Mouse (Mus musculus) left cerebral cortex, adult 11 months (tissue): ENCODE results near the gene Kcnk2.
"Not testable (repeated sequence)": the region's sequence is repeated elsewhere in the genome, so short reads cannot be mapped to it uniquely, and the experiment has no call there.

Experiments used
- DNase-seq: peaks from one replicate; pipeline ENCODE4 v3.0.0; 2022; ENCODE audit warnings: low spot score

Kcnk2 gene

GRCm38 (mm10) chr1:189342416-189343104 lies 59.5 kb downstream of the Kcnk2 start:
- DNase-seq = no peak

GRCm38 (mm10) chr1:189341381-189341917 lies 60.6 kb downstream of the Kcnk2 start:
- DNase-seq = no peak

DNA sequence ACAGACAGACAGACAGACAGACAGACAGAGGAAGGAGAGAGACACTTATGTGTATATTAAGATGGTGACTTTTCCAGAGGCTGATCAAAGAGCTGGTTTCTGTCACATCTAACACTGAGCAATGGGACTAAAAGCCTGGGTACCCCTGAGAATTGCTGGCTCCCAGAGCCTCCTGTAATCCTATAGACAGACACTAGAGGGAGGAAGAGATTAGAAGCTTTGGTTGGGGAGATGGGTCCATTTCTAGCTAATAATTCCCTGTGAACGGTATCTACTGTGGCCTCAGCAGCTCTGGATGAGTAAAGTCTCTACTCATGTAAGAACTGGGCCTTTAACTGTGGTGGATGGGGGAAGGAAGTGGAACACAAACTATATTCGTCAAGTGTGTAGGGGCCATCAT lies 86.2 kb downstream of the Kcnk2 start:
- DNase-seq = no peak

GRCm38 (mm10) chr1:189314495-189314894 lies 87.6 kb downstream of the Kcnk2 start:
- DNase-seq = no peak

DNA sequence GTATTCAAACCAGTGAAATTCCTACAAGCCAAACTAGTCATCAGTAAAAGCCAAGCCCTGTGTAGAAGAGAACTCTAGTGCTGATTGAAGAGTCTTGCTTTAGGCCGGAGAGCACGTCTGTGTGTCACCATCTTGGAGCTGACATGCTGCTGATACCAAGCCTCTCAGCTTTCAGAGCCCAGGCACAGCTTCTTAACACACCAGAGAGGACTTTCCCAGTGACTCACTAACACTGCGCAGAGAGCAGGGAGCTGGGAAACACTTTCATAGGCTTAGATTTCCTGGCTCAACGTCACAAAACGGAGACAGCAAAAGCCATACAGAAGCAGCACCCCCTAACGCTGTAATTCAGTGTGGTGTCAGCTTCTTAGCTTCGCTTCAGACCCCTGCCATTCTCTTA lies 88.3 kb downstream of the Kcnk2 start:
- DNase-seq = no peak

DNA sequence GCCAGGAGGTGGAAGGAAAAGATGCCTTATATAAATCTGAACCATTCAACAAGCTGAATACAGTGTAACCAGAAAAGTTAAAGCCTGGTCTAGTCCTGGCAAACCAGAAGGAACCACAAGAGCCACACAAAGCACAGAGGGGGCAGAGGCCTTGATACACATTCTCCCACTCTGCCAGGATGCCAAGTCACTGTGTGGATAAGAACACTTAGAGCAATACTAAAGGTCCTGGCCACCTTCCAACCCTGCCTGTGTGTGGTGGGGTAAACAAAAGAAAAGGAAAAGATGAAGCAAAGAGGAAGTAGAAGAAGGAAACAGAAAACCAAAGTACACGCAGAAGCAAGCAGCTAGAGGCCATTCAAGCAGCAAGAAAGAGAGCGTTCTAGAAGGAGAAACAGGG lies 91.9 kb downstream of the Kcnk2 start:
- DNase-seq = no peak

DNA sequence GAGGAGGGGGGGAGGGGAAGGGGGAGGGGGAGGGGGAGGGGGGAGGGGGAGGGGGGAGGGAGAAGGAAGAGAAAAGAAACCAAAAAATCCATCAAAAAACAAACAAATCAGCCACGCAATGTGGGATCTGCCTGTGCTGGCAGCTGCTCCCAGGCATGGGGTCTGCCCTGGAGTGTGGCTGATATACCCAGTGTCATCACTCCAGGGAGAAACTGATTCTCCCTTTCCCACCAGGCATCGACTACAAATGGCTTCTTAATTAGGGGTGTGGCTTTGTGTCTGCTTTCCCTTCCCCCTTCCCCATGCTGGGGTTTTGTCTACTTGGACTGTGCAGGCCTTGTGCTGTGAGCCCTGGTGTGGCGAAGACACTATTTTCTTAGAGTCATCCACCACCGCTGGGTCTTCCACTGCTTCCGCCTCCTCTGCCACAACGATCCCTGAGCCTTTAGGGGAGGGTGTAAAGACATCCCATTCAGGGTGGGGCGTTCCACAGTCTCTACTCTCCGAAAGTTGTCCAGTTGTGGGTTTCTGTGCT lies 97.0 kb downstream of the Kcnk2 start:
- DNase-seq = no peak

DNA sequence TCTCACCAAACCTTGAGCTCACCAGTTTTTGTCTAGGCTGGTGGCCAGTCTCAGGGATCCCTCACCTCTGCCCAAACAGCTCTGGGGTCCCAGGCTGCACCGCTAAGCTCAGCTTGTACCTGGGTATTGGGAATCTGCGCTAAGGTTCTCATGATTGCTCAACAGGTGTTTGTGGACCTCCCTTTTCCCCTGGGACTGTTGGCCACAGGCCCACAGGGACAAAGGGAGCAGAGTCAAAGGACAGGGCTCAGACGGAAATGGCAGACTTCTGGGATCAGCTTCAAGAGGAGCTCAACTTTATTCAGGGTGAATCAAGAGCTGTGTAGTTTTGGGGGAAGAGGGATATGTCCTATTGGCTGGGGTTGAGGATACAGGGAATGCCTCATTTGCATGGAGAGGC lies 99.1 kb downstream of the Kcnk2 start:
- no peak for DNase-seq

DNA sequence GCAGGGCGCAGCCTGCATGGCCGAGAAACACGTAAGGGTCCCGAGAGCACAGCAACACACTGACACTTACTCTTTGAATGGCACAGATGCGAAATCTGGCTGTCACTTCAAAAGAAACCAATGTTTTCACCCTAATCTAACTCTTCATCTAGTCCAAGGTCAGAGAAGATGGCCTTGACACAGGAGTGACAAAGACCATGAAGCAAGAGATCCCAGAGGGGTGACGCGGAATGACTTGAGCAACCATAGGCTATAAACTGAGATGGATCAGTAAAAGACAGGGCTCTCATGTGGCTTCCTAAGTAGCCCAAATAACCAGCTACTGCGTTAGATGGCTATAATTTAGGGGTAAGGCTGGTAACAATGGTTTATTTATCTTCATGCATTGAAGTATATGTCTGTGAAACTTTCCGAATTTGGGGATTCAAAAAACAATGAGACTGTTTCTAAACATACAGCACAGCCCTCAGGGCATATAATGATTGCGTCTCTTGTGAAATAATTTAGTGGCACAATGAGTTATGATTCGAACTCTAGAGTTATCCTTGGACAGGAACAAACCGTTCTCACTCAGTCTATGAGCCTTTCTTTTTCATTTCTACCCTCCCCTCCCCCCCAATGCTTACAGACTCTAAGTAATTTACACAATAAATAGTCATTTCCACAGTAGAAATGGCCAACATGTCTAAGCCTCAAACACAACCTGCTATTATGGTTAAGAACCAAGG lies 108.2 kb downstream of the Kcnk2 start:
- no peak for DNase-seq

DNA sequence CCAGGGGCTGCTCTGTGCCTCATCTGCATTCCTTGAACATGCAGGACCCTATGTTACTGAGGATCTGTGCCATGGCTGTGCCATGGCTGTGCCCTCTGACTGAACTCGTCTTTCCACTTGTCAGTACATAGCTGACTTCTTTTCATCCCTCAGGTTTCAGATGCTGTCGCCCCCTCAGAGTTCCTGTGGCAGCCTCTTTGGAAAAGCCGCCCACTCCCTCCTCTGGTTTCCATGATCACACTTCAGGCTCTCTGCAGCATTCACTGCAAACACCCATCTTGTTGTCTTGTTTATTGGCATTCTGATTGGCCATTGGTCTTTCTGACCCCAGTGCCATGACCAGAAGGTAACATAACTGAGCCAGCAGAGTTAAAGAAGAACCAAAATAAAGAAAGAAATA lies 111.2 kb downstream of the Kcnk2 start:
- peak; percentile 38 for DNase-seq

GRCm38 (mm10) chr1:189288948-189289347 lies 113.1 kb downstream of the Kcnk2 start:
- no peak for DNase-seq

GRCm38 (mm10) chr1:189272281-189272680 lies 129.8 kb downstream of the Kcnk2 start:
- DNase-seq = no peak

DNA sequence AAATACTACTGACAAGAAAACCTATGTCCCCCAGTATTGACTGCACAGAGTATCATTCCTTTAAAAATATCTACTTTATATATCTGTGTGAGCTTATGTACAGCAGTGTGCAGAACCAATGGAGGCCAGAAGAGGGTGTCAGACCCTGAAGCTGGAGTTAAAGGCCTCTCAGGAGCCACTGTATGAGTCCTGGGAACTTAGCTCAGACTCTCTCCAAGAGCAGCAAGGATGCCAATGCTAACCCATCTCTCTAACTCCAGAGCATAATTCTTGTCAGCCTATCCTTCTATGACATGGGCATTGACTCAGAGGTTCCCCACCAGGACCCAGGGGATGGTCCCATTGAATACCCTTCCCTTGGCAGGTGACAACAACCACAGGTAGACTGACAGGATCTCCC lies 148.4 kb downstream of the Kcnk2 start:
- DNase-seq = no peak

- DNase-seq = no peak
Observed at GRCm38 (mm10) chr1:189253207-189253606, 148.9 kb downstream of the Kcnk2 start.

DNA sequence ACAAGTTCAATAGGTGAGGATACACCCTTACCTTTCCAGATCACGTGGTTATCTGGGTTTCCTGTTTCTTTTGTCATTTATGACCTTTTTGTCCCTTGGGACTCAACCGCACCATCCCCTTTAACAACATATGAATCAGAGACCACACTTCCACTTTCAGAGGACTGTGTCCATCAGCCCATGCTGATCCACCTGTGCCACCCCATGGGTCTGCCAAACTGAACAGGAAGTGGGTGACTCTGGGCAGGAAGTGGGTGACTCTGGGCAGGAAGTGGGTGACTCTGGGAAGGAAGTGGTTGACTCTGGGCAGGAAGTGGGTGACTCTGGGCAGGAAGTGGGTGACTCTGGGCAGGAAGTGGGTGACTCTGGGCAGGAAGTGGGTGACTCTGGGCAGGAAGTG lies 158.9 kb downstream of the Kcnk2 start:
- not testable (repeated sequence) for DNase-seq

- DNase-seq = no peak
Observed at GRCm38 (mm10) chr1:189235261-189235660, 166.8 kb downstream of the Kcnk2 start.

- no peak for DNase-seq
Observed at GRCm38 (mm10) chr1:189232829-189233228, 169.2 kb downstream of the Kcnk2 start.

DNA sequence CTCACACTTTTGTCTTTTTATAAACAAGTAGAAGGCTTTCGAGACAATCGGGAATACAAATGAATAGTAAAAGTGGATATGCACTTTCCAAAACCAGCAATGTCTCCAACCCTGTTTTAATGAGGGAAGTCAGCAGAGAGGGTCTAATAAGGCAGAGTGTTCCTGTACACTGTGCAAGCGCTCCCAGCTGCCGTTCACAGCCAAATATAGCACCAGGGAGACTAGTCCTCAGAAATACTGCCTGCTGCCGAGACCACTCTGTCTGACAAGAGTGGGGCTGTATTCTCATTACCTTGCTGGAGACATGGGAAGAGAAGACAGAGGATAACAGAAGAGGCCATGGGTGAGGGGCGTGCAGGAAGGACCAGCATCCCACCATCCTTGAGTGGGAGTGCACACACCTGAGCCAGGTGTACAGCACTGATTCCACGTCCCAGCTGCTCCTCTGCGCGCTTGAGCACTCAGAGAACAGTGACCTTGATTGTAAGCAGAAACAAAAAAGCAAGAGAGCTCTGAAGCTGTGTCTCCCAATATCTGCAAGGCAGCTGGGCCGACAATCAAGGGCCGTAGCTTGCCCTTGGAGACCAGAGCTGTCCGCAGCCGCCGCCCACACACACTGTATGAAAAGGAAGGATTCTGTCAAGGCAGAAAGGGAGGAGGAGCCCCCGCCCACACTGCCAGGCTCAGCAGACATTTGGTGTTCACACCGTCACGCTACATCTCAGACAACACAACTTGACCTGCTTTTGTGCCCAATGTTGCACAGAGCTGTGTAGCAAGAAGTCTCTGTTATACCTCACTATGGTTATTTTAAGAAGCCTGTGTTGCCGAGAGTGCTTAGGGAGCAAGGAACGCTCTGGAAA lies 173.6 kb downstream of the Kcnk2 start:
- peak; percentile 46 for DNase-seq

- no peak for DNase-seq
Observed at GRCm38 (mm10) chr1:189227479-189227878, 174.6 kb downstream of the Kcnk2 start.

DNA sequence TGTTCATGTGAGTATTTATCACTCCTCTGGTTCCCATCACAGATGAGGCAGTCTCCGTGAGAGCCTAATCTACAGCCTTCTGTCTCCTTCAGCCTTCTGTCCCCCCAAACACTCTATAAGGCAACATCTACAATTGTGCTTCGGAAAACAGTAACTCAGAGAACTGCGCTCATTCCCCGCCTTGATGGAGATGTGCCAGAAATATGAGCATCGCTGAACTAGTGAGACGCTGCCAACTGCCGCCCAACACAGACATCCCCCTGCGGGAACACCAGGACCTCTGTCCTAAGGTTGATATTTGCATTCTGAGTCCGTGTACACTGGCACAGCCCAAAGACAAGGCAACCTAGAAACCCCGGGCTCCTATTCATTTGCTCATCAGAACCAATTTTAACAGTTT lies 183.0 kb downstream of the Kcnk2 start:
- DNase-seq = no peak

- DNase-seq = no peak
Observed at GRCm38 (mm10) chr1:189217751-189218564, 184.1 kb downstream of the Kcnk2 start.
